20 mouse cellular contexts compared by ENCODE assay signal in the genomic region with DNA sequence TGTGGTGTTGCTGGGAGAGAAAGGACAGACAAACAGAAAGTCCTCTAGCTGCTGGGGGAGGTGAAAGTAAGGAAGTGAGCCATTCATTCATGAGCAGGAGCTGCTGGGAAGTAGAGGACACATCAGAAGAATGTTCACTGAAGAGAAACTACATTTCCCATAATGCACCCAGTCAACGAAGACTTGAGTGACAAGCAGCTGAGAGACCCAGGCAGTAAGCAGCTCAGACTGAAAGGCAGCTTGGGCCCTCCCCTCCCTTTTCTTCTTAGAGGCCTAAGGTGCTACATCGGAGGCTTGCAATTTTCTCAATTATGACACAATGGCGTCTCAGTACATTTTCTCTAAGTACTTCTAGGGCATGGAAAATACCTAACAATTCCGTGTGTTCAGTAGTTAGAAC. TPM values are rescaled to one million over a fixed set of nuclear protein-coding genes. Genes with fewer than 3 reads are reported as not detected.
DNase-seq lines count a peak whose midpoint lies in the region; ATAC-seq and TF ChIP-seq lines count a peak whose summit lies in the region.
"Had no signal": no experiment of that assay in that cellular context is flagged by ENCODE, and none has a peak within 500 bp of the region (broad histone marks: within the 10 kb centered on the region; RNA-seq: fewer than 3 reads in every experiment).

No protein-coding gene starts in this region.

- ATAC-seq in midbrain, embryonic 12.5 days (ENCODE audit: low FRiP score, low read depth), result peak; percentile 30; the same call in 1 of the 2 replicates
- no peak; the same call in 1 of the 2 replicates for ATAC-seq in midbrain, embryonic 15.5 days (replicated peaks)
- 0 out of 2 replicates have a peak, but pooled peaks have one; percentile 44 for ATAC-seq in embryonic facial prominence, embryonic 14.5 days (ENCODE audit: low read depth)
- ATAC-seq: lung, postnatal 0 days had no signal

- H3K4me2 ChIP-seq in midbrain, embryonic 12.5 days (replicated peaks), result no peak overlapping the region
- H3K4me2 ChIP-seq in midbrain, embryonic 15.5 days, result no peak overlapping the region
- no peak overlapping the region for H3K4me2 ChIP-seq in embryonic facial prominence, embryonic 14.5 days (ENCODE audit: low read depth, low read length)
- H3K4me2 ChIP-seq: embryonic facial prominence, embryonic 12.5 days; stomach, embryonic 15.5 days had no signal

- DNase-seq in ES-E14 (ENCODE audit: low read depth, low spot score), result no peak
- DNase-seq in embryonic facial prominence, embryonic 14.5 days (ENCODE audit: low spot score), result no peak
- peak; percentile 50 for DNase-seq in retina, embryonic 14.5 days (ENCODE audit: low spot score)
- no peak for DNase-seq in heart, adult 11 months
- no peak for DNase-seq in cerebellum, postnatal 36 days
- DNase-seq: adrenal gland, postnatal 14 days; cerebellum, adult 11 months; cerebellum, postnatal 10 days; gastrocnemius, postnatal 36 days; left cerebral cortex, postnatal 4 days; liver had no signal

- in situ Hi-C loops in ES-E14 (cut with MboI; ENCODE audit: low sequenced_read_pairs in 2 of 2, unreplicated experiment in 2 of 2), result no loop called here

- H3K4me3 ChIP-seq in midbrain, embryonic 12.5 days, result no peak overlapping the region
- no peak overlapping the region for H3K4me3 ChIP-seq in midbrain, embryonic 15.5 days
- no peak overlapping the region for H3K4me3 ChIP-seq in ES-E14 (ENCODE audit: insufficient read depth in 1 of 2, low read depth in 1 of 2, low read length in 2 of 2, poor library complexity in 1 of 2, severe bottlenecking in 1 of 2)
- H3K4me3 ChIP-seq in embryonic facial prominence, embryonic 14.5 days (ENCODE audit: low read depth, low read length), result no peak overlapping the region
- H3K4me3 ChIP-seq: embryonic facial prominence, embryonic 12.5 days; heart, embryonic 10.5 days; layer of hippocampus, adult 2 months; myocyte; stomach, embryonic 15.5 days had no signal

- WGBS in midbrain, embryonic 12.5 days, result 61% methylated on average over 4 of the region's 4 CpGs
- WGBS in midbrain, embryonic 15.5 days, result 53% methylated on average over 4 of the region's 4 CpGs
- WGBS in embryonic facial prominence, embryonic 14.5 days, result 46% methylated on average over 4 of the region's 4 CpGs

- no peaks in the 10 kb centered on the region for H3K27me3 ChIP-seq in midbrain, embryonic 12.5 days
- H3K27me3 ChIP-seq in midbrain, embryonic 15.5 days (replicated peaks), result no peaks in the 10 kb centered on the region
- no peaks in the 10 kb centered on the region for H3K27me3 ChIP-seq in embryonic facial prominence, embryonic 14.5 days (replicated peaks; ENCODE audit: control insufficient read depth, insufficient read depth, low read length)
- H3K27me3 ChIP-seq: embryonic facial prominence, embryonic 12.5 days; Patski; stomach, embryonic 15.5 days had no signal

- H3K9ac ChIP-seq in midbrain, embryonic 12.5 days (replicated peaks), result no peak overlapping the region
- H3K9ac ChIP-seq in midbrain, embryonic 15.5 days, result no peak overlapping the region
- H3K9ac ChIP-seq in ES-E14 (ENCODE audit: insufficient read depth, low read depth, low read length, poor library complexity, severe bottlenecking), result no peak overlapping the region
- no peak overlapping the region for H3K9ac ChIP-seq in embryonic facial prominence, embryonic 14.5 days (ENCODE audit: low read depth, low read length)
- H3K9ac ChIP-seq: embryonic facial prominence, embryonic 12.5 days; stomach, embryonic 15.5 days had no signal

- no peaks in the 10 kb centered on the region for H3K4me1 ChIP-seq in midbrain, embryonic 12.5 days
- no peaks in the 10 kb centered on the region for H3K4me1 ChIP-seq in midbrain, embryonic 15.5 days
- H3K4me1 ChIP-seq in ES-E14 (ENCODE audit: control insufficient read depth in 2 of 2, insufficient read depth in 2 of 2, low read length in 2 of 2, poor library complexity in 1 of 2), result peaks cover 4 to 18% of the 10 kb centered on the region in 2 experiments; a peak in 3 of 4 replicates
- H3K4me1 ChIP-seq in embryonic facial prominence, embryonic 14.5 days (ENCODE audit: control insufficient read depth, insufficient read depth, low read length), result no peaks in the 10 kb centered on the region
- H3K4me1 ChIP-seq: heart, embryonic 10.5 days; stomach, embryonic 15.5 days had no signal

- no peak overlapping the region for H3K27ac ChIP-seq in midbrain, embryonic 12.5 days (replicated peaks)
- H3K27ac ChIP-seq in midbrain, embryonic 15.5 days, result no peak overlapping the region
- no peak overlapping the region for H3K27ac ChIP-seq in ES-E14 (ENCODE audit: insufficient read depth, low read depth, low read length, poor library complexity, severe bottlenecking)
- H3K27ac ChIP-seq in embryonic facial prominence, embryonic 14.5 days (replicated peaks; ENCODE audit: low read depth, low read length), result no peak overlapping the region
- H3K27ac ChIP-seq: embryonic facial prominence, embryonic 12.5 days; heart, embryonic 10.5 days; layer of hippocampus, adult 2 months; stomach, embryonic 15.5 days had no signal

- H3K9me3 ChIP-seq in midbrain, embryonic 12.5 days, result no peaks in the 10 kb centered on the region
- no peaks in the 10 kb centered on the region for H3K9me3 ChIP-seq in midbrain, embryonic 15.5 days
- H3K9me3 ChIP-seq in ES-E14 (ENCODE audit: control insufficient read depth, insufficient read depth, low read depth, low read length), result no peaks in the 10 kb centered on the region
- no peaks in the 10 kb centered on the region for H3K9me3 ChIP-seq in embryonic facial prominence, embryonic 14.5 days (ENCODE audit: control insufficient read depth, low read length)
- H3K9me3 ChIP-seq: embryonic facial prominence, embryonic 12.5 days; heart, embryonic 10.5 days; stomach, embryonic 15.5 days had no signal

- no peaks in the 10 kb centered on the region for H3K36me3 ChIP-seq in midbrain, embryonic 12.5 days
- no peaks in the 10 kb centered on the region for H3K36me3 ChIP-seq in midbrain, embryonic 15.5 days (replicated peaks)
- H3K36me3 ChIP-seq in ES-E14 (ENCODE audit: control insufficient read depth, insufficient read depth, low read length, poor library complexity, severe bottlenecking), result no peaks in the 10 kb centered on the region
- H3K36me3 ChIP-seq in embryonic facial prominence, embryonic 14.5 days (ENCODE audit: control insufficient read depth, insufficient read depth, low read length), result 0 out of 2 replicates have a peak, but pooled peaks cover 2% of the 10 kb centered on the region
- H3K36me3 ChIP-seq: embryonic facial prominence, embryonic 12.5 days; heart, embryonic 10.5 days; stomach, embryonic 15.5 days had no signal

TF ChIP-seq in ES-E14, 5 proteins besides CTCF, POLR2A, EP300 and RAD21:
- TF ChIP-seq HCFC1 (IDR thresholded peaks at IDR 0.05; ENCODE audit: borderline replicate concordance, insufficient read depth, low read length), result peak; percentile 89
- TF ChIP-seq CHD2 (IDR thresholded peaks at IDR 0.05; ENCODE audit: low read depth, low read length), result no peak
- no peak for TF ChIP-seq MAFK (IDR thresholded peaks at IDR 0.05; ENCODE audit: insufficient read depth, low read depth, low read length)
- no peak for TF ChIP-seq ZC3H11A (IDR thresholded peaks at IDR 0.05; ENCODE audit: borderline replicate concordance, low read depth, low read length)
- no peak for TF ChIP-seq ZNF384 (IDR thresholded peaks at IDR 0.05; ENCODE audit: low read depth, low read length)
TF ChIP-seq in ES-E14: peak in this region for 1.

RNA-seq across cellular contexts. Expression of gene Glis3, which starts 31.0 kb away (rescaled TPM):
- polyA plus RNA-seq in midbrain, embryonic 12.5 days (2016; fragmentation: Nextera tagmentation; extraction: Ambion mirVana), result 3.0 and 3.5 TPM in 2 replicates
- polyA plus RNA-seq in midbrain, embryonic 15.5 days (2015; fragmentation: Nextera tagmentation; extraction: Ambion mirVana), result 3.3 and 4.6 TPM in 2 replicates
- total RNA-seq in ES-E14 (2012; rRNA removed), result 1.7 and 3.3 TPM in 2 replicates
- 3.8 and 6.0 TPM in 2 replicates for polyA plus RNA-seq in embryonic facial prominence, embryonic 14.5 days (2014; fragmentation: Nextera tagmentation; extraction: Ambion mirVana)
